Mouse (Mus musculus) cortical plate, adult 2 months (tissue): ENCODE results near the gene Myoz1.

Source experiments
- CTCF ChIP-seq: fragments of 200-500 bp; IDR thresholded peaks from 2 replicates; pipeline ENCODE4 v1.5.1; 2011; ENCODE audit warnings: mild to moderate bottlenecking, control low read depth, low read length; ENCODE audit not compliant: insufficient read depth; ENCODE audit errors: extremely low read depth
- POLR2A ChIP-seq: fragments of 200-500 bp; IDR thresholded peaks from 2 replicates; pipeline ENCODE4 v1.6.1; 2011; ENCODE audit warnings: mild to moderate bottlenecking, low read length, control low read depth; ENCODE audit not compliant: insufficient read depth; ENCODE audit errors: extremely low read depth

GRCm38 (mm10) chr14:20600203-20600602 lies 56.1 kb downstream of the Myoz1 start:
- TF ChIP-seq CTCF (no peak), POLR2A (no peak)
